Mouse (Mus musculus): ENCODE measurements at regions not wholly inside any gene's neighbourhood (a gene's known extent, or its start where the extent isn't known, plus 50 kb on each side); places are given as distances from the start of the nearest gene placed in this dataset.
"Not testable (repeated sequence)": the region's sequence is repeated elsewhere in the genome, so short reads cannot be mapped to it uniquely, and the experiment has no call there.

DNA sequence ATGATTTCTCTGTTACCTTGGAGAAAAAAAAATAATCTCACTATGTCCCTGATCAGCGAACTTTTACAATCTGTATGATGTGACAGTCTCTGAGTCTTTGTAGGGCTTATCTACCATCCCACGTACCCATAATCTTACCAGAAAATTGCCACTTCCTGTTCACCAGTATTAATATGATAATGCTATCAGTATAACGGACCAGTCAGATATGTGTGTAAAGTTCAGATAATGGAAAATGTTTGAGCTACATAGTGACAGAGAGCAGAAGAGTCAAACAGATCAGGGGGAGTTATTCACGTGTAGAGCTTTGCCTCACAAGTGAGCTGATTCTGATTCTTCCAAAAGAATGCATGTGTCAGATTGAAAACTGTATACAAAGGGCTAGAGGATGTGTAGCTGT lies 466.0 kb upstream of the Fam160b2 start:
- 85% methylated on average over 4 of the region's 4 CpGs for WGBS
- Histone ChIP-seq H3K27me3 (ENCODE audit: low read depth, poor library complexity, severe bottlenecking) (no peaks in the 10 kb centered on the region), H3K4me1 (no peaks in the 10 kb centered on the region), H3K27ac (replicated peaks) (no peak overlapping the region), H3K36me3 (no peaks in the 10 kb centered on the region), H3K4me3 (no peak overlapping the region), H3K9me3 (replicated peaks) (no peaks in the 10 kb centered on the region; the same call in 1 of the 2 replicates)
- DNase-seq (ENCODE audit: low spot score), result no peak

DNA sequence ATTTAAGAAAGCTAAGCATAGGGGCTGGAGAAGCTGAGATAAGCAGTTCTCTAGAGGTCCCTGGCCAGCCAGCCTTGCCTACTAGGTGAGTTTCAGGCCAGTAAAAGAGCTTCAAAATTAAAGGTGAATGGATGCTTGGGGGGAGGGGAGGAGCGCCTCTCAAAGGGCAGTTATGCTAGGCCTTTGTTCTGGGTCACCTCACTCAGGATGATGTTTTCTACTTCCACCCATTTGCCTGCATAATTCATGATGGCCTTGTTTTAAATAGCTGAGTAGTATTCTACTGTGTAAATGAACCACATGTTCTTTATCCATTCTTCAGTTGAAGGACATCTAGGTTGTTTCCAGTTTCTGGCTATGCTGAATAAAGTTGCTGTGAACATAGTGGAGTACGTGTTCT lies 457.0 kb upstream of the Fam160b2 start:
- no peak overlapping the region for H3K27ac ChIP-seq (replicated peaks)
- H3K9me3 ChIP-seq (replicated peaks), result no peaks in the 10 kb centered on the region
- WGBS, result 86% methylated on average over 2 of the region's 2 CpGs
- no peak for DNase-seq (ENCODE audit: low spot score)
- no peaks in the 10 kb centered on the region for H3K27me3 ChIP-seq (ENCODE audit: low read depth, poor library complexity, severe bottlenecking)
- H3K36me3 ChIP-seq, result no peaks in the 10 kb centered on the region
- no peaks in the 10 kb centered on the region for H3K4me1 ChIP-seq
- H3K4me3 ChIP-seq, result no peak overlapping the region

DNA sequence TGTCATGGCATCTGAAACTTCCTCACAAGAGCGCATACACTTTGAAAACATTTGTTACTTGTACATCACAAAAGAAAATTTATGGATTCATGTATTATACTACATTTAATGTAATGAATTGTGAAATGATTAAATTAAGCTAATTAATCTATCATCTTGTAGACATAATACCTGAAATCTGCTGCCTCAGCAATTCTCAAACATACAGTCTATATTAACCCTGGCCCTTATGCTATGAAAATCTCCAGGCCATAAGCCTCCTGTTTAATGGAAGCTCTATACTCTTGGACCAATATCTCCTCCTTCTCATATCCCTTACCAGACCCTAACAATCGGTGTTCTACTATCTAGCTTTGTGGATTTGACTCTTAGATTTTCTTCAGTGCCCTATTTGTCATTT lies 455.8 kb upstream of the Fam160b2 start:
- H3K27me3 ChIP-seq (ENCODE audit: low read depth, poor library complexity, severe bottlenecking), result no peaks in the 10 kb centered on the region
- no peaks in the 10 kb centered on the region for H3K36me3 ChIP-seq
- WGBS, result 92% methylated on average over 2 of the region's 2 CpGs
- no peak for DNase-seq (ENCODE audit: low spot score)
- no peaks in the 10 kb centered on the region for H3K4me1 ChIP-seq
- no peaks in the 10 kb centered on the region for H3K9me3 ChIP-seq (replicated peaks)
- no peak overlapping the region for H3K27ac ChIP-seq (replicated peaks)
- H3K4me3 ChIP-seq, result no peak overlapping the region

DNA sequence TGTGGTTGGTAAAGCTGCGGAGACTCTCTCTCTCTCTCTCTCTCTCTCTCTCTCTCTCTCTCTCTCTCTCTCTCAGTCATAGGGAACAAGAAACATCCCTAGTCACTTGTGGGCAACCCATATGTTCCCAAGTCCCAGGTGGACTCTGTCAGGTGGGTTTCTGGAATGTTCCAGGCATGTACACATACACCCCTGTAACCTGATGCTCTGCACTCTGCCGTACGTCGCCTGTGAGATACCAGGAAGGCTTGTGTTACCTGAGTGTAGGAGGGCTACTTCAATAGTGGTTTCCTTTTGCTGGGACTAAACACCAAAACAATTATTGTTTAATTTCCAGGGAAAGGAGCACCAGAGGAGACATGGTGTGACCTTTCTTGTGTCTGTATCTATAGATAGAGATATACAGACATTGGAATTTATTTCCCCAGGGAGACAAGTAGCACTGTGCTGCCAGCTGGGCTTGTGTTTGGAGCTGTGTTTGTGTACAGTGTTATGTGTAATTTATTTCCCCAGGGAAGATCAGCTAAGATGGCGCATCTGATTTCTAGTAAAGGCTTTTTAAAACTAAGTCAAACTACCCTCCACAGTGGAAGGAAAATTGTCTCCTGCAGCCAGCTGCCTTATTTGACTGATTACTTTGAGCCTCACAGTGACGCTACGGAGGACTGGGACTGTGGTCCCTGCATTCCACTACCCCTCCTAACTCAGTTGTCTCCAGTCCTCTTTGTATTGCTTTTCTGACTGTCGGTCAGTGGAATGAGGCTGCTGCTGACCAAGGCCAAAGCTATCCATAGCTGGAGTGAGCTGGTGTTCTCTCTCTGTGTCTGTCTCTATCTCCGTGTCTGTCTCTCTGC lies 454.4 kb upstream of the Fam160b2 start:
- H3K27ac ChIP-seq (replicated peaks), result no peak overlapping the region
- 82% methylated on average over 9 of the region's 9 CpGs for WGBS
- no peak overlapping the region for H3K4me3 ChIP-seq
- no peaks in the 10 kb centered on the region for H3K27me3 ChIP-seq (ENCODE audit: low read depth, poor library complexity, severe bottlenecking)
- H3K36me3 ChIP-seq, result no peaks in the 10 kb centered on the region
- no peaks in the 10 kb centered on the region for H3K4me1 ChIP-seq
- no peaks in the 10 kb centered on the region for H3K9me3 ChIP-seq (replicated peaks)
- DNase-seq (ENCODE audit: low spot score), result no peak

DNA sequence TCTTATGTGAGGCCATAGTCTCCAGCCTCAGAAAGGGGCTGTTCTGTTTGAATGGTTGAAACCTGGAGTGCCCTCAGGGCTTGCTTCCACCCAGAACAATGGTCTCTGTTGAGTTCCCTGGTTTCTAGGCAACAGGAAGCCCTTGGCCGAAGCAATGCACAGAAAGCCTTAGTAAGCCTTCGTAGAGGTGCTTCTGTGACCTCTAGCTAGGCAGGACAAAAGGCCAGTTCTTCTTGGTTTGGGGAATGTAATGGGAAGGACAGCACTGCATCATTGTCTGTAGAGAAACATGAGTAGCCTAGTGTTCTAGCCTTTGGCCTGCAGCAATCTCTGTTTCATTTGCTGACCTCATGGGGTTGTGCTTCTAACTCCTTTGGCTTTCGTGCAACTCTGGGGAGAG lies 447.5 kb upstream of the Fam160b2 start:
- Histone ChIP-seq H3K9me3 (replicated peaks) (no peaks in the 10 kb centered on the region), H3K27ac (replicated peaks) (no peak overlapping the region), H3K4me1 (peaks cover 11% of the 10 kb centered on the region), H3K4me3 (no peak overlapping the region), H3K27me3 (ENCODE audit: low read depth, poor library complexity, severe bottlenecking) (no peaks in the 10 kb centered on the region), H3K36me3 (no peaks in the 10 kb centered on the region)
- WGBS, result 26% methylated on average over 3 of the region's 3 CpGs
- peak; percentile 28 for DNase-seq (ENCODE audit: low spot score)

DNA sequence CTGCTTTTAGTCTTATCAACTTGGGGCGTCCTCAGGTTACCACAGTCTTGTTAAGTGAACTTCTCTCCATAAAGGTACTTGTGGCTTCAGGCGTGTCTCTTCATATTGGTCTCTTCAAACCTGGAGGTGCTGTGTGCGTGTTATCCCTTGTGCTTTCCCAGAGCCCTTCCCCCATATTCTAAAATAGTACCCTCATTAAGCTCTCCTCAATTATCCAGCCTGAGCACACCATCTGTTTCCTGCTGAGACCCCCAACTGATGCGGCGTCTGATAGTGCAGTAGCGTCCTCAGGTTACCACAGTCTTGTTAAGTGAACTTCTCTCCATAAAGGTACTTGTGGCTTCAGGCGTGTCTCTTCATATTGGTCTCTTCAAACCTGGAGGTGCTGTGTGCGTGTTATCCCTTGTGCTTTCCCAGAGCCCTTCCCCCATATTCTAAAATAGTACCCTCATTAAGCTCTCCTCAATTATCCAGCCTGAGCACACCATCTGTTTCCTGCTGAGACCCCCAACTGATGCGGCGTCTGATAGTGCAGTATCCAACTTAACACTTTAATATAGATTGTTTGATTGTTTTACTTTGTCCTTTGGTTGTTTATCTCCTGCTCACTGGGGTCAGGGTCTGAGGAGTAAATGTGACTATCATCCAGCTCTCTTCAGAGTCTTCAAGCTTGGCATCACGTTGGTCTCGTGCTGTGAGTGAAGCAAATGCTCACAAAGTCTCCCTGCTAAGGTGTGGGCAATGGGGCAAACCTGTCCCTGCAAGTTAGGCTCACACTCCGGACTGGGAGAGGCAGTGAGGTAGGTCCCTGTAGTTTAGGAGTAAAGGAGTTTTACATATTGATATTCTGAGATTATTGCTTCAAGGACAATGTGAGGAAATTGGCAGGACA lies 444.5 kb upstream of the Fam160b2 start:
- 57% methylated on average over 12 of the region's 13 CpGs for whole genome bisulfite sequencing
- not testable (repeated sequence) for H3K9me3 ChIP-seq (replicated peaks); H3K27ac ChIP-seq (replicated peaks); H3K27me3 ChIP-seq (ENCODE audit: low read depth, poor library complexity, severe bottlenecking); DNase-seq (ENCODE audit: low spot score); H3K4me3 ChIP-seq; H3K36me3 ChIP-seq
- H3K4me1 ChIP-seq, result peaks cover 11% of the 10 kb centered on the region

DNA sequence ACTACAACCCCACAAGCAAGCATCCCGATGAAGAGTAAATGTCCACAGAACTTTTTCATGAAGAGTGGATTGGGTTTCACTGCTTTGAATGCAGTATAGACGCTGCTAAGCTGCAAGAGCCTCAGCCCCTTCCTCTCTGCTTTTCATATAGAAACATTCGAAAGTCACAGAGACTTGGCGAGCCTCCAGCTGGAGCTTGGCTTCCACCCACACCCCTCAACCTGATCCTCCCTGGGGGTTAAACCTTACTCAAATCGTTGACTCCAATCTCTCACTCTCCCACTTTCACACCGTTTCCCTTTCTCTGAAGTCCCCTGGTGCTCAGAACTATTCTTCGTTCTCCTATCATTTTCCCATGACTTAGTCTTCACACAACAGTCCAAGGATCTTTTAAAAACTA lies 437.0 kb upstream of the Fam160b2 start:
- Histone ChIP-seq H3K27ac (replicated peaks) (no peak overlapping the region), H3K27me3 (ENCODE audit: low read depth, poor library complexity, severe bottlenecking) (no peaks in the 10 kb centered on the region), H3K9me3 (replicated peaks) (no peaks in the 10 kb centered on the region), H3K4me3 (no peak overlapping the region), H3K36me3 (no peaks in the 10 kb centered on the region), H3K4me1 (no peaks in the 10 kb centered on the region)
- DNase-seq (ENCODE audit: low spot score), result no peak
- 83% methylated on average over 7 of the region's 7 CpGs for WGBS

DNA sequence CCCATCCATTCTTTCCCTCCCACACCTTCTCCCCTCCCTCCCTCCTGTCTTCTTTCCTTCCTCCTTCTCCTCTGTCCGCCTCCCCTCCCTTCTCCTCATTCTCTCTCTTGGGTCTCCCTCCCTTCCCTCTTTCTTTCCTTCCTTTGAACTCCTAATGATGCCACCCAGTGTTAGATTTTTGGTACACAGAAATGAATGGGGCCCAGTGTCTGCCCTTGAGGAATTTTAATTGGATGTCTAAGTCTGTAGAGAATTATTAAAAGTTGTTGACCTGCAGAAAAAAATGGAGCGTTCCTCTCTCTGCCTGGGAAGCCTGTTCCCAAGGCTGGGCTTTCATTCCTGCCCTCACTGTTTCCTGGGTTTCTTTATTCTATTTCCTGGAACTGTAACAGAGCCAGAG lies 434.0 kb upstream of the Fam160b2 start:
- no peak overlapping the region for H3K27ac ChIP-seq (replicated peaks)
- peaks cover 7% of the 10 kb centered on the region; the same call in 1 of the 2 replicates for H3K4me1 ChIP-seq
- no peak overlapping the region for H3K4me3 ChIP-seq
- H3K36me3 ChIP-seq, result no peaks in the 10 kb centered on the region
- no peaks in the 10 kb centered on the region for H3K27me3 ChIP-seq (ENCODE audit: low read depth, poor library complexity, severe bottlenecking)
- H3K9me3 ChIP-seq (replicated peaks), result no peaks in the 10 kb centered on the region
- DNase-seq (ENCODE audit: low spot score), result no peak
- WGBS, result 63% methylated on average over 2 of the region's 2 CpGs

DNA sequence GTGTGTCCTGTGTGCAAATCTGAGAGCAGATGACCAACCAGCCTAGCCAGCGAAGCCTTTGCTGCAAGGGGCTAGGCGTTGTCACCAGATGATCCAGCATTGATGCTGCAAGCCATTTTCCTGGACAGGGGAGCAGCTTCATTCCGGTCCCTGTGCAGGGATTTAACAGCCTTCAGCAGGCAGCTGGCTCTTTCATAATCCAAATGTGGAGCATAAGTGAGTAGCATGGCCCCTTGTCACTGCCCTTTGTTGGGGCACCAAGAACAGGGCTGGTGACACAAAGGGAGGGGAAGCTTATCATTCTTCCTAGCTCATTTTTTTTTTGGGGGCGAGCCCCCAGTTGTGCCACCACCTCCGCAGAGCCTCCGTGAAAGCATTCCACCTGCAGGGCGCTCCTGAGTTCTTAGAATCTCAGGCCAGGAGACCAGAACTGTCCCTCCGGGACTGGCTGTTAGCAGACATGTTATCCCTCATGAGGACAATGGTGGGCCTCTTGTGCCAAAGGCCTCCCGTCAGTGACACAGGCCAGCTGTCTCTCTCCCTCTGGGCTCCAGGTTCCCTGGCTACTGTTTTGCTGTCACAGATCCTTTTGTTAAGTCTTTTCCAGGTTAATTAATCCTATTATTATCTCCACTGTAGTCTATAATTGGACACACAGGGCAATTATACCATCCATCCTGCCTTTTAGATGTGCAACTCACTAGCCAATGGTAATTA lies 430.7 kb upstream of the Fam160b2 start:
- H3K27me3 ChIP-seq (ENCODE audit: low read depth, poor library complexity, severe bottlenecking), result no peaks in the 10 kb centered on the region
- no peak overlapping the region for H3K4me3 ChIP-seq
- peaks cover 10% of the 10 kb centered on the region; the same call in 1 of the 2 replicates for H3K4me1 ChIP-seq
- H3K27ac ChIP-seq (replicated peaks), result 0 out of 2 replicates have a peak overlapping the region, but pooled peaks have one; percentile 43
- 80% methylated on average over 9 of the region's 9 CpGs for WGBS
- H3K9me3 ChIP-seq (replicated peaks), result no peaks in the 10 kb centered on the region
- H3K36me3 ChIP-seq, result no peaks in the 10 kb centered on the region
- DNase-seq (ENCODE audit: low spot score), result no peak
